Mouse (Mus musculus) cerebellum, adult 8-10 months (tissue): ENCODE data around the gene Pdik1l.

Experiments
- DNase-seq: peaks from one replicate; pipeline ENCODE4 v3.0.0; 2022

Gene Pdik1l

DNA sequence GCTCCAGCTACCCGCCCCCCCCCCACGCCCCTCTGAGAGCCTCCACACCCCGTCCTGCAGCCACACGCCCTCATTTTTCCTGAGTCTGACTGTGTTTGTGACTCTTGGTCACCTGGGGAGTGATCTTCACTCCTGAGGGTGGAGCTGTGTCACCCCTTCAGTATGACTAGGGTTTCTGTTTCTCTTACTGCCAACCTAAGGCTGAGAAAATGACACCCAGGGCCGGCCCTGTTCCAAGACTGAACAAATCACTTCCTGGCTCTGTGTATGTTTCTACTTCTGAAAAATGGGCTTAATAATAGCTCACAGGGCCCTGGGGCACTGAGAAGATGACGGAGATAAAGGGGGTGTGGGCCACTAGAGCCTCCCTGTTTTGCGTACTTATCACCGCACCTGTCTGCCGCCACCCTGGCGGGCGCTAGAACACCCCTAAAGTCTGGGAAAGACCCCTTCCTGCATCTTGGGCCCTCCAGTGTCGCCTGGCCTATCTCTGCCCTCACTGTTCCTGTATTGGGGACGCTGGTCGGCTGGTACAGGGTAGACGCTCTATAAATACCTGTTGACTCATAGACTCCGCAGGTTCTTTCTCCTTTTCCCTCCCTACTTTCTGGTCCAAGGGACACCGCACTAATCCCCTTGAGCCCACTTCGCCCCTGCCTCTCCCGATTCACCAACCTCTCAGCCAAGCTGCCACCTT is 50.0 kb downstream of the Pdik1l start:
- no peak for DNase-seq

DNA sequence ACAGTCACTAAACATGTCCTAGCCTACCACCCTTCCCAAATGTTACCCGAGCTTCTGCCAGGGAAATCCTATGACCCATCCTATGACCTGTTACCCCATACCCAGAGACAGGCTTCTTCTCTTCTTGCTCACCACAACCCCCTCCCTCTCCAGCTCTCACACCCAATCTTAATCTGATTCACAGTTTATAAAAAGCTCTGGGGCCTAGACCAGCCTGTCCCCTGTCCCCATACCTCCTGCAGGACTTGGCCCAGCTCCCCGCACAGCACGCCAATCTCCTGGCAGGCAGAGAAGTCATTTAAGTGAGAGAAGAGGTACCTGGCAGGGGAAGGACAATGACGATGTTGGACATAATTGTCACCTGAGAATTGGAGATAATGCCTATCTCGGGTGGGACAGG is 52.8 kb downstream of the Pdik1l start:
- DNase-seq: no peak

DNA sequence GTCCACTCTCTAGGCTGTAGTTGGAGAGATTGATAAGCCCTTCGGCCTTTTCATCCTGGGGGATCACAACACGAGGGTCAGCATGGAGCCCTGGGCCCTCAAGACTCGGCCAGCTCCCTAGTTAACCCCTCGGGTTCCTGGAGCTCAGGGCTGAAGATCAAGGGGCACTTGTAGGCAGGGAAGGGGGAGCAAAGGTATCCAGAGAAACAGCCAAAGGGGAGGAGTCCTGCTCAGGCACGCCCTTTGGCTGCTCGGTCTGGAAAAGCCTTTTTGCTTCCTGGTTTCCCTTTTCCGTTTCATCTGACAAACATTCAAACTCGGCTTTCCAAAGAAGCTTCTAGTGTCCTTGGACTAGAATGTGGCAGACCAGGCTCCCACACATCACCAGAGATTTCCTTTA is 57.3 kb downstream of the Pdik1l start:
- no peak for DNase-seq

DNA sequence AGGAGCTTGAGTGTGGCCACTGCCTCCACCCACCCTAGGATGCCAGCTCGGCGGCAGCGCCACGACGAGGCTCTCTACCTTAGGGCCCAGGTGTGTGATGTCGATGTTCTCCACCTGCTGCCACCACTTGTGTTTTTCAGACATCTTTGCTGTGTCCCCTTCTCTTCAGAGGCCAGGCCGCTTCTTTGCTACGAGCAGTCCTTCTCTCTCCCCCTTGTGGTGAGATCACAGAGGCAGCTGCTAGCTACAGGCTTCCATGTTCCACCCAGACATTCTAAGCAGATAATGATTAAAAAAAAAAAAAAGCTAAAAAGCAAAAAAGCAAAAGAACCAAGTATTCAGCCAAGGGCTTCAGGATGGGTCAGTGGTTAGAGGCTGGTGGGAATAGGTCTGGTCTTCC is 60.5 kb downstream of the Pdik1l start, which contains the start of gene Catsper4:
Gene Catsper4 (minus strand): TSS at position 190 of the 400 bp plus-strand sequence.
- DNase-seq: no peak
